Mouse (Mus musculus): ENCODE data around the gene Creb1.
"Not testable (repeated sequence)": the region's sequence is repeated elsewhere in the genome, so short reads cannot be mapped to it uniquely, and the experiment has no call there.

Creb1 gene

DNA sequence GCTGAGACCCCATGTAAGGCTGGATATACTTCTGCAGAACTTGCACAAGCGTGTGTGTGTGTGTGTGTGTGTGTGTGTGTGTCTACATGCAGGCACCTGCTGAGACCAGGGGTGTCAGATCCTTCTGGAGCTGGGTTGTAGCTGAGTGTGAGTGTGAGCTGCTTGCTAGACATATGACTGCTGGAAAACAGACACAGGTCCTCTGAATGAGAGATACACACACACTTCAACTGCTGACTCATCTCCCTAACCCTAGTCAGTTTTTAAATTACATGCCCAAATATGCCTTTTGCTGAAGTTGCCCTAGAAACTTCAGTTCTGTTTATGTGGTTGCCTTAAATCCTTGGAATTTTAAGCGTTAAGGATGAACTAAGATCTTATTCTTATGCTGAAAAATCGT, 13.6 kb downstream of the Creb1 start:
- no peak for DNase-seq

DNA sequence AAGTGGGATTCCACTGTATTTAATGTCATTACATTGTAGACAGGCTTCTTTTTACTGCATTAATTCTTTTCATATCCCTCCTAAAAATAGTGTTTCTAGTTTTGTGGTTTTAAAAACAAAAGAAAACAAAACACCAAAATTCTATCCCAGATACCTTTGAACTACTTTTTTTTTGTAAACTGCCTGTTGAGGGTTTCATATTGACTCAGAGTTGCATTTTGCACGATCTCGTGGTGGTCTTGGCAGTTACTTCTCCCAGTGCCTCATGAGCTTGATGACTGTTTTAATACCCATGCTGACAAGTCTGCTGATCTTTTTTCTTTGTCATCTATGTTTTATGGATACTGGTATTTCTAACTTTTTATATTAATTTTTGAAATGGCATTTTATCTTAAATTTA, 16.9 kb downstream of the Creb1 start:
- DNase-seq, result no peak

DNA sequence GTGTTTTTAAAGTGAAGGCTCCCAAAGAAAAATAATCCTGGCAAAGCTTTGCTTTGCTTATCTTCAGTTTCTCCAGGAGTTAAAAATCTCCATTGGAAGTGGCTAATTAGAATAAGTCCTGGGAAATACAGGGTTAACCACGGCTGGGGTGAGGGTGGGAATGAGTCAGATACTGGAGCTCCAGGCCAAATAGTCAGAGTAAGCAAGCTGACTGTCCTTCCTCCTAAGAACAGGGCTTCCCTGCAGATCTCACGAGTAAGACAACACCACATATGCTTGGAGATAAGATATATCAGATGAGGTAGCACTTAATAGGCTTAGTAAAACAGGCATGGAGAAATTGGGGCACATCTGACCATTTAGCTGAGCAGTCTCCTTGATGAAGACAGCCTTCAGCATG, 19.5 kb downstream of the Creb1 start:
- DNase-seq, result no peak

DNA sequence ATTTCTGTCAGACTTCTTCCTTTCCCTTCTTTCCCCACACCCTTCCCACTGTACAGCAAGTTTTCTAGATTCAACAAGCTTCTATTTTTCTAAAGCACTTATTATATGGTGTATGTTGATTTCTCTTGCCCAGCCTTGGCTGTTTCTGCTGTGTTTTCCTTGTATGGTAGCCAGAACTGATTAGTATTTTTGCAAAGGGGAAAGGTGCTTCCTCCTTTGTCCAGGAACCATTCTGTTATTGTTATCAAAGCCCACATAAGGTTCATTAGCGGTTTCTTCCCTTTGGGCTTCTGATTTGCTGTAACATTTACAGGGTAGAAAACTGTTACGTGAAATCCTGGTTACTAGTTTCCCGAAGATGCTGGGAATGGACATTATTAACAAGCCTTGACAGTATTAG, 27.7 kb downstream of the Creb1 start:
- no peak for DNase-seq

DNA sequence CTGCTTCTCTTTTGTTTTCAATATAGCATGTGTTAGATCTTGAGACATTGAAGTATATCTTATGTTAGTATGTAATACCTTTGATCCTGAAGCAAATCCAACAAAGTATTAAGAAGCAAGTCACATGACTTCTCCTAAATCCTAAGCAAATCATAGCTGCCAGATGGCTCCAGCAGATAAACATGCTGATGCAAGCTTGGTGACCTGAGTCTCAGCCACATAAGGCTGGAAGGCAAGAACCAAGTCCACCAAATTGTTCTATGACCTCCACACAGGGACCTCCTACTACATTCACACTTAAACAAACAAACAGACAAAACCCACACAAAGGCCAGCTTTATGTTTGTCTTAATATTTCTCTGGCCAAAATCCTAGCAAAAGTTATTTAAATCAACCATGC, 35.8 kb downstream of the Creb1 start:
- no peak for DNase-seq

DNA sequence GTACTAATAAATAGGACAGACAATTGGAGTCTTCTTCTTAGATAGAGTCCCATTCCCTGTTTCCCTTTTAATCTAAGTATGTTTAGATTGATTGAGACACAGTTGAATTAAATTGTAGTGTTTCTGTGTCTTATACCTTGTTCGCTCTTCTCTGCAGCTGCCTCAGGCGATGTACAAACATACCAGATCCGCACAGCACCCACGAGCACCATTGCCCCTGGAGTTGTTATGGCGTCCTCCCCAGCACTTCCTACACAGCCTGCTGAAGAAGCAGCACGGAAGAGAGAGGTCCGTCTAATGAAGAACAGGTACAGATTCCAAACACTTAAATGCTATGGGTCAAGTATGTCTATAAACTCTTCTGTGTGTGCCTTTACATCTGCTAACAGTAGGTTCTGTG, 43.6 kb downstream of the Creb1 start:
- no peak for DNase-seq

DNA sequence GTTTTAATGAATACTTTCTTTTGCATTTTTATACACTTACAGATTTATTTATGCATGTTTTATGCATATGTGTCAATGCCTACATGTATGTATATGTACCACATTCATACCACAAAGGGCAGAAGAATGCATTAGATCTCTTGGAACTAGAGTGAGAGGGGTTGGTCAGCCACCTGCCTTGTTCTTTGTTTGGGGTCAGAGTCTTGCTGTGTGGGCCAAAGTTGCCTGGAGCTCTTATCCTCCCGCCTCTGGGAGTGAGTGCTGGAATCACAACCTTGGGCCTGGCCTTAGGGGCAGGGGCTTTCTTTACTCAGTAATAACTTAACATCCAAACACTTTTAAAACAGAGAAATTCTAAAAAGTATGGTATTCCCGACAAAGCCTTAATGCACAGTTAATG, 44.3 kb downstream of the Creb1 start:
- DNase-seq, result no peak

DNA sequence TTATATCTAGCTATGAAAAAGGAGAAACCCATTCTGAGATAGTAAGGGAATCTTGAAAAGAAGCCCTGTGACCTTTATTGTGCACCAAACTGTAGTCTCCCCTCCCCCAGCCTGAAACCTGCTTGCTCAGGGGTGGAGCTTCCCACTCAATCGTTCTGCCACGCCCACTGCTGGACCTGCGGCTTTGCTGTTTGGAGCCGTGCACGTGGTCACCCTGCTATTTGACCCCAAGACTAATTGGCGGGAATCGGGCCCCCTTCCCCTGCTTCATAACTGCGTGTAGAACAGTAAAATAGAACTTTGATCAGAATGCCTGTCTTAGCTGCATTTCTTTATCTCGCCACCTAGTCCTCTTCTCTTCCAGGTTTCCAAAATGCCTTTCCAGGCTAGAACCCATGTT, 45.5 kb downstream of the Creb1 start:
- DNase-seq, result not testable (repeated sequence)

DNA sequence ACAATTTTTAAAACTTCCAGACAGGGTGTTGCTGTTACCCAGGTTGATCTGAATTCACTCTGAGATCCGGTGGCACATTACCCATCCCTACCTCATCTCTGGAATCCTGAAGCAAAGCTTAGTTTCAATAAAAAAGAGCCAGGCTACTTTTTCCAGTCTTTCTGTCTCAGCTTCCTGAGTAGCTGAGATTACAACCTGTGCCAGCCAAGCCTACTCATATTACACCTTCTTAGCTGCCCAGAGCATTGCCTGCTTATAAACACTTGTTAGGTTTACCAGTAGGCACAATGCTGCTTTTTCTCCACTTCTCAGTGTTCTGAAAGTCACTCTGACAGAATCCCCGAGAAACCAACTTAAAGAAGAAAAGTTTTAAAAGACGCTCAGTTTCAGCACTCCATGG, 46.4 kb downstream of the Creb1 start:
- DNase-seq, result no peak

DNA sequence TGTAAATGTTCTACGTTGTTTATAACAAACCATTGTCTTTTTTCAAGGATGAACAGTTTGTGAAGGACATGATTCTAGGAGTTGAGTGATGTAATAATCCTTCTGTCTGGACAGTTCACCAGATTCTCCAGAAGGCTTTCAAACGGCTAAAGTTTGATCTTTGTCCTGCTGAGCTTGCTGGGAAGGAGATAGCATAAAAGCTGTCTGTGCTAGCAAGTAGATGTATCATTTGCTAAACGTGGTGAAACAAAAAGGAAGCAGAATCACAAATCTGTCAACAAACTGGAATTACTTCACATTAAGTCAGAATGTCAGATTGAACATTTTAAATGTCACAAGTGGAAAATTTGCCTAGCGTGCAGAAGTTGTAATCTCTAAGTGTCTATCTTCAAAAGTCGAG, 66.5 kb downstream of the Creb1 start:
- DNase-seq, result no peak

DNA sequence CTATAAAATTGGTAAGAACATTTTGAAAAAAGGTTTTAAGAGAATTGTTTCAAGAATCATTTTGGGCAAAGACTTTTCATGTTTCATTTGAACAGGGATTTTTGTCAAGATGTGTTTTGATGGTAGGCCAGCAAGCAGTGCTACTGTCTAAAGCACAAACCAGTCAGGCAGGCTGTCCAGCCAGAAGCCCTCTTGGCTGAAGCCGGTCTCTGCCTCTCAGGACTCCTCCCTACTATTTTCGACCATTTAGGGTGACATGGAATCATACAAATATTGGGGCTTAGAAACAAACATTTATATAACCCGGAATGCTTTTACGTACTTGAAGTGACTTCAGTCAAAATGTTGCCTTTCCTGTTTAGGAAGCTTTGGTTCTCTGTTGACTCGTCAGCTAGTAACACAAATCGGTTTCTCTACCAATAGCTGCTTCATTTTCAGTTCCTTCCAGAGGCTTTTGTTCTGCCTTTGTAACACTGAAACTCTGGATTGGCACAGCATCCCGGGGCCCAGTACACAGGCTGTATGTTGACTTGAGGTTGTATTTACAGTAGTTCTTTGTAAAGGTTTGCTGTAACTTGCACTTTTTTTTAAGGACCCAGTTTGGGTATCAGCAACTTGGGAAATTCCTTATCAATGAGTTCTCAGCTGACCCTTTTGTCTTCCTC, 68.1 kb downstream of the Creb1 start:
- DNase-seq, result no peak

DNA sequence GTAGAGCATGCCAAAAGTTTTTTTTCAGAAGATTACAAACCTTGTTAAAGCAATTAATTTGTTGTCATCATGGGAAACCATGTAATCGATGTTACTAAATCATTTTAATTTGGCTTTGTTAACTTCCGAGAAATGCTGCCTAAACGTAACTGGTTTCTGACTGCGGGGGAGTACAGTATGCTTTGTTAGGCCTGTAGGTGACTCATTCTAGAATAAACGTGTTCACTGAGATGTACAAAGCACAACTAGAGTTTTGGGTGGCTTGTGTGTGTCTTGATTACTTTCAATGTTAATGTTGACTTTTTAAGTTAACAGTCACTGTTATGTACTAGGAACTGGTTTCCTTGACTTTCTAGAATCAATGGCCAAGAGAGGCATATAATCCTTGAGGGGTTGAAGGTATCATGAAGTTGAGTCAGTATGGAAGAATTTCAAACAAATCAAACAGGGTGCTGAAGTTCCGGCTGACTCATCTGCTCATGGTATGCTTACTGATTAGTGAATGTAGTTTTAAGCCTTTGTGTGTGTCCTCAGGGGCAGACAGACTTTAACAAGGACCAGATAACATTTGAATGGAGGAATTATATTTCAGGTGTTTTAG, 68.9 kb downstream of the Creb1 start:
- no peak for DNase-seq

DNA sequence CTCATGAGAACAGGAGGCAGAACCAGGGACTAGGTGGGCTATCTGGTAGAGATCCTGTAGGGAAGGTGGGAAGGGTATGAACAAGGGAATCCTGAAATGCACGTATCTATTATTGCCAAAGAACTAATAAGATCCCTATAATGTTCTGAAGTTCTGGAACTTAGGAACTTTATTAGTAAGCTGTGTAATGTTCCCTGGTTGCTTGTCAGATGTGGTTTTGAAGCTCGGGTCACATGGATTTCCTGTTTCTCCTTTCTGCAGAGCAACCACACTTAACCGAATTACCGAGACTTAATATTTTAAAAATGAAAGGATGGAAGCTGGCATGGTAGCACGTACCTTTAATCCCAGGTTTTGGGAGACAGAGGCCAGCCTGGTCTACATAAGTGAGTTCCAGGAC, 70.9 kb downstream of the Creb1 start:
- no peak for DNase-seq

DNA sequence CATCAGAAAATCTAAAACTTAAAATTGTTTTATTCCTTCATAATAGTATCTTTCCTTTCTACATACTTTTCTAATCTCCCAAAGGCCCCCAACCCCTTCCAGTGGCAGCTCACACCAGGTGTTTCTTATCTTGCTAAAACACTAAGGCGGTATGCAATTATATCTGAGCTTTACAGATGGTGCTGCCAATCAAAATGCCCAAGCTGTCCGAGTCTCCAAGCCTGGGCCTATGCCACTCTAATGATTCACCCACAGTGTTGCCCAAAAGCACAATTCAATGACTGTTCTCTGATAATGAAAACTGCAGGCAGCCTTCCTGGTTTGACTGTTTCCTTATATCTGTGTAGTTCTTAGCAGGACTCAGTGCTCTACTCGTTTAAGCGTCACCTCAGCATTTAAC, 76.7 kb downstream of the Creb1 start:
- DNase-seq, result no peak

DNA sequence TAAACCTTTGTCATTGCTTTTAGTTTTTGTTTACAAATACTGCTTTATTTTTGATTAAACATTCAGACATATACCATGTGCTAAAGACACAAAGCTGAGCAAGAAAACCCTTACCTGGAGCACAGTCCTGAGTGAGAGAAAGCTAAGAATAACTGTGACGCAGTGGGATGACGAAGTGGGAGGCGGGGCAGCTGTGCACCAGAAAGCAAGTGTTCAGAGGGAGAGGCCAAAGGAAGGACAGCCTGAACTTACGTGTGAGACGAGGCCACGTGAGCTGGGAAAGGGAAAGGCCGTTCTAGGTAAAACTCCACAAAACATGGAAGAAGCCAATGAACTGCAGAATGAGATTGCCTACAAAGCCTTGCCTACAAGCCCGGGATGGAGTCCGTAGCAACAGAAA, 77.5 kb downstream of the Creb1 start:
- DNase-seq, result no peak

DNA sequence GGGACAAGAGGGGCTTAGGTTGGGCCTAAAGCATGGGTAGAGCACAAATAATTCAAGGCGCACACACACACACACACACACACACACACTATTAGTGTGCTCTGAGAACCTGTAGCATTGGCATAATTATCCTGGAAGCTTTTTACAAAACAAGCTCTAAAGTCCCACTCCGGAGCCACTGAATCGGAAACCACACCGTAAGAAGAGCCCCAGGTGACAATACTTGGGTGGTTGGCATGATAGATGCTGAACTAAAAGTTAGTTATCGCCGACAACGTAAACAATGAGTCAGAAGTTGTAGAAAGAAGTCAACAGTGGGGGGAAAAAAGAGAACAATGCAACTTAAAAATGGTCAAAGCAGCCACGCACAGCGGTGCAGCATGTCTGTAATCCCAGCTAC, 81.9 kb downstream of the Creb1 start:
- DNase-seq, result no peak

DNA sequence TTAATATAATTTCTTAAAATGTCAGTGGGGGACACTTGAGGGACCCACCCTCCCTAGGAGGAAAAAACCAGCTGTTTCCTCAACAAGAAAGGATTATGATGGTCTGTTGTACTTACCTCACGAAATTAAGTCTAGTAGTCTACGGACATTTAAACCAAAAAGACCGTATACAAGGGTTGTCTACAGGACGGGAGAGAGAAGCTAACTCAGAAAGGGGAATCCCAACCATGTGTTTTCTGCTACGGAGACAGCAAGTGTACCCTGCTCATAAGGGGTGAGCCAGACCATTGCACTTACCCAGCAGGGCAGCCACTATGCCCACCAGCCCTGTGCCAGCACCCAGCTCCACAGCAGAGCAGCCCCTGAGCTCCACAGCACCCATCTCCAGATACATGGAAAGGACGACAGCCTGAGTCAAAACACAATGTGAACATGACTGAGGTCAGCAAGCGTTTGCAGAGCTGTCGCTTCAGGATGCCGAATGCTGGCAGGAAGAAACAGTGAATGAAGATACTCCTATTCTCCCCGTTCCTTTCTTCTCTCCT, 82.4 kb downstream of the Creb1 start:
- no peak for DNase-seq

DNA sequence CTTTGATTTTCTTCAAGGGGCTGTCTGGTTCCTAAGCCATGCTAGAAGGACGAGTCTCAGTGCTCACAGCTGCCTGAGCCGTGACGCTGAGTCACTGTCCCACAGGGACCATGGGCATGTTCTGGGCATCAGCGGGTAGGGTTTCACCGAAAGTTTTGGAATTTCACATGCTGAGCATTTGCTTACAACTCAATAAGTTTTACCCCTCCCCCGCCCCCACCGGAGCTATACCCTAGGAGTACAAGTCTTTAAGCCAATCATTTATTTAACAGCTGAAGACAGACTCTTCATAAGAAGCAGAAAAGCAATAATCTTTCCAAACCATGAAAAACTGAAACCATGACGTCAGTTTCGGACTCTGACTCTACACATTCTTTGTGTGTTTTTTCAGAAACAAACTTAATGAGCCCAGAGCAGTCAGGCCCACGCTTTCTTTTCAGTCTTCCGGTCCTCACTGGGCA, 83.1 kb downstream of the Creb1 start:
- DNase-seq, result no peak

DNA sequence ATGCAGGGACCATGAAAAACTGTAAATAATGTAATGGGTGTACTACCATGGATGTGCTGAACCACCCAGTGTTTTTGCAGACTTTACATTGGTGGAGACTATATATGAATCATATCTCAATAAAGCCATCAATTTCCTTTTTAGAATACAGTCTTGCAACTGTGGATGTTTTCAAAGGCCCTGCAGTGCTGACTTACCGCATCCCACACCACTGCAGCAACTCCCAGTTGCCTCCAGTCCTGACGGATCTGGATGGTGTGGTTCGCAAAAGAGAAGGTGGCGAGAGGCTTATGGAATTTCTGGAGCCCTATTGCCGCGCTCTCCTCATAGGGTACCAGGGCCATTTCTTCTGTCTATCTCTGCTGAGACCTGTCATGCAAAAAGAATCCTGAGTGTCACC, 83.6 kb downstream of the Creb1 start:
- no peak for DNase-seq

DNA sequence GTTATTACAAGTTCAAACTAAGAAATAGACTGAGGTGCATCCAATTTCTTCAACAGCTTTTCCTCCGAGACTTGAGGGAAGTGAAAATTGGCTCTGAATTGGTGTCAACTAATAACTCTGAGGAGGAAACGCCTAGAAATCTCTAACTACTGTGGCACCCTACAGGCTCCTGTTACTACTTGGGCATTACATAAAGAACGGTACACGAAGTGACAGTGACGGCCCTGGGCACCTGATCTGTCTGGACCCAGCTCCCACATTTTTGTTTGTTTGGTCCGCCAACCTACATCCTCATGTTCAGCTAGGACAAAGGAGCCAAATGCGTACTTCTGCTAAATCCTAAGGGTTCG, 84.1 kb downstream of the Creb1 start:
- no peak for DNase-seq

DNA sequence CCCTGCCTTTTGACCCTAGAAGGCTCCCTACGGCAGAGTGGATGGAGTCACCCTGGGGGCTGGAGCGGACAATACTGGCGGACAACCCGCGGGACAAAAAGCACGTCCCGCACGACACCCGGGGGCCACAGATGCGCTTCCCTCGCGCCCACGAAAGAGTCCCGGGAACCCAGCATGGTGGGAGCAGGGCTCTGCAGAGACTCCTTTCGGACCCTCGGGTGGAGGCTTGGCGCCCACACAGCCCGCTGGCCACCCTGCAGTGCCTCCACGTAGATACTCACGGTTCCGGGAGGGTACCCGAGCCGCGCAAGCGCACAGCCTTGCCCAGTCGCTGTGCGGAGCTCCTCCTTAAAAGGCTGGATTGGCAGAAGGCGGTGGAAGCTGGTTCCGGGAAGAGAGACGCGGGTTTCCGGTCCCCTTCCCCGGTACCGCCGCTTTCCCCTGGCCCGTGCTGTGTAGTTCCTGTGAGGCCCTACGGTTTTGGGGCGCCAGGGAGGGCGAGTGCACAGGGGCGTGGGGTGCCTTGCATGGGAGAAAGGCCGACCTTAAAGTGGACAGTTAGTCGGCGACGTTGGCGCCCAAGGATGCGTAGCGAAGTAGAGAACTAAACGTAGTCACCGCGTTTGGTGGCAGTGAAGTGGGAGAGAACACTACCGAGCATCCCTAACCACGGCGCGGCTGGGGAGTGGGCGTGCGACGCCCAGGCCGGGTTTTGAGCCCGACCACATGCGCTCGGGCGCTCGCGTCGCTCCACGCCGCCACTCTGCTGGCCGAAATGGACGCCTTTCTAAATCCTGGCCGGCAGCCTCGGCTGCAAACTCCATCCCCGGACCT, 84.7 kb downstream of the Creb1 start, which contains the start of gene Mettl21a:
Mettl21a (minus strand) TSS at position 362 of the 834 bp plus-strand sequence.
- DNase-seq, result peak; percentile 93 to 95

DNA sequence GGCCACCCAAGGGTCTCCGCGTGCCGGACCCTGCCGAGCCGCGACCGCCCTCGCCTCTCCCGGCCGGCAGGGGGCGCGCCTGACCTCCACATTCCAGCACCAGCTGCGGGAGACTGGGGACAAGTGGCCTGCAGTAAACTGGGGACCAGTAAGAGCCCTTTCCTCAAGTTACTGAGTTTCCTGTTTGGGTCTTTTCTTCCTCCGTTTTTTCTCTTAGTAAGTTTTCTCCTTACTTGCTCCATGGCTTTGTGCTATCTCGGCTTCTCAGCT, 85.2 kb downstream of the Creb1 start:
- peak; percentile 80 to 92 for DNase-seq

DNA sequence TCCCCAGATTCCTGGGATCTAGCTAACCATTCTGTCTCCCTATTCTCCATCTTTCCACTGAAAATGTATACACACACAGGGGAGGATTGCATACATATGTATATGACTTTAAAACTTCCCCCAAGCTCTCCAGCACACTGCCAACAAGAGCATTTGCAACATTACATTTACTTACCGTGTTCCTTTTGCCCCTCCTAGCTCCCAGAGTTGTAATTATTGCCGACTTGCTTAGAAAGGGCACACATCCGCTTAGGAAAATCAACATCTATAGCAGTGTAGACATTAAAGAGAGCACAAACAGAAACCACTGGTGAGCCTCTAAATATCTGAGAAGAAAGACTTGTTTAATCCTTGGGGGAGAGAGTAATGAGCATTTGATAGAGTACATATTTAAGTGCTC, 85.8 kb downstream of the Creb1 start:
- DNase-seq, result no peak

DNA sequence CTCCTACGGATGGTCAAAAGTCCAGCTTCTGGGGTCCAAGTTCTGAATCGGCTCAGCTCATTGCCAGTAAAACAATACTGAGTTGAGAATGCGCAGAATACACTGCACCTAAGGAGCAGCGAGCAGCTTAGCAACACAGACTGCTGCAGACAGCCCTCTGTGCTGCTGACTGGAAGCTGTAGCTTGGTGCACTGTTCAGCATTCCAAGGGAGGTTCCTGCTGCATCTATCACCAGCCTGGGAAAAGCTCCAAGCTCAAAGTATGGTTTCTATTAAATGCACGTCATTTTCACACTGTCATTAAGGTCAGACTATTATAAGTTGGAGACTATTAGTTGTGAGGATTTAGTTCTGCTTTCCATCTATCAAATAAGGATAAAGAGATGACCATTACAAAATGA, 88.7 kb downstream of the Creb1 start:
- no peak for DNase-seq

Data from cerebellum, adult 18-20 months (tissue).